Mouse (Mus musculus) MEL (cell line): ENCODE results near the gene Ispd. TPM values are rescaled to one million over a fixed set of nuclear protein-coding genes. Genes with fewer than 3 reads are reported as not detected.

Source experiments
- DNase-seq: peaks from one replicate; pipeline ENCODE4 v3.0.0; 2011; ENCODE audit warnings: low read depth, low spot score
- H3K27ac ChIP-seq: 2 replicates; pipeline ENCODE4 v1.5.1; 2012; ENCODE audit warnings: low read depth, mild to moderate bottlenecking, control low read depth, low read length, moderate library complexity; ENCODE audit not compliant: control insufficient read depth
- H3K27me3 ChIP-seq, 2 experiments: fragments of 150-350 bp in 1 of 2; sonication (generic) in 1 of 2; 2 replicates each; pipeline ENCODE4 v1.6.1; 2012; ENCODE audit warnings: low read length in 2 of 2, mild to moderate bottlenecking in 2 of 2, improper control_type of control experiment in 1 of 2, moderate library complexity in 1 of 2; ENCODE audit not compliant: insufficient read depth in 2 of 2, control insufficient read depth in 1 of 2
- H3K36me3 ChIP-seq, 2 experiments: 2 replicates each; pipeline ENCODE4 v1.6.1; 2012 to 2014; ENCODE audit warnings: low read length in 2 of 2, improper control_type of control experiment in 1 of 2, inconsistent platforms in 1 of 2, mild to moderate bottlenecking in 1 of 2; ENCODE audit not compliant: insufficient read depth in 2 of 2, control insufficient read depth in 1 of 2
- H3K4me1 ChIP-seq, 2 experiments: fragments of 150-350 bp in 1 of 2; sonication (generic) in 1 of 2; 2 replicates each; pipeline ENCODE4 v1.6.1; 2012; ENCODE audit warnings: low read length in 2 of 2, improper control_type of control experiment in 1 of 2, mild to moderate bottlenecking in 1 of 2; ENCODE audit not compliant: insufficient read depth in 2 of 2, control insufficient read depth in 1 of 2
- H3K4me3 ChIP-seq, 2 experiments: fragments of 150-350 bp in 1 of 2; sonication (generic) in 1 of 2; 2 replicates each; pipeline ENCODE4 v1.5.1; 2012; ENCODE audit warnings: low read depth in 2 of 2, low read length in 2 of 2, mild to moderate bottlenecking in 2 of 2, moderate library complexity in 2 of 2, control low read depth in 1 of 2, improper control_type of control experiment in 1 of 2; ENCODE audit not compliant: control insufficient read depth in 1 of 2, insufficient read depth in 1 of 2
- H3K79me2 ChIP-seq: 2 replicates; pipeline ENCODE4 v1.6.1; 2012; ENCODE audit warnings: mild to moderate bottlenecking, low read length, moderate library complexity; ENCODE audit not compliant: control insufficient read depth, poor library complexity, insufficient read depth
- H3K9ac ChIP-seq: 2 replicates; pipeline ENCODE4 v1.6.1; 2012; ENCODE audit warnings: low read depth, mild to moderate bottlenecking, control low read depth, low read length, moderate library complexity; ENCODE audit not compliant: control insufficient read depth, poor library complexity, severe bottlenecking
- H3K9me3 ChIP-seq: fragments of 150-350 bp; sonication (generic); replicated peaks from 2 replicates; pipeline ENCODE4 v1.6.1; 2012; ENCODE audit warnings: mild to moderate bottlenecking, low read length, improper control_type of control experiment, moderate library complexity; ENCODE audit not compliant: insufficient read depth
- CHD1 ChIP-seq: IDR thresholded peaks from 2 replicates; pipeline ENCODE4 v1.6.1; 2012; ENCODE audit warnings: low read depth, mild to moderate bottlenecking, inconsistent platforms, low read length, improper control_type of control experiment
- ELF1 ChIP-seq: IDR thresholded peaks from 2 replicates; pipeline ENCODE4 v1.6.1; 2014; ENCODE audit warnings: low read depth, mild to moderate bottlenecking, inconsistent platforms, low read length, improper control_type of control experiment, moderate library complexity
- EP300 ChIP-seq, 2 experiments: IDR thresholded peaks; 2 replicates each; pipeline ENCODE4 v1.6.1; 2011; ENCODE audit warnings: improper control_type of control experiment in 2 of 2, low read length in 2 of 2, low read depth in 1 of 2, mild to moderate bottlenecking in 1 of 2
- ETS1 ChIP-seq: IDR thresholded peaks from 2 replicates; pipeline ENCODE4 v1.6.1; 2012; ENCODE audit warnings: low read depth, mild to moderate bottlenecking, inconsistent platforms, low read length, improper control_type of control experiment, moderate library complexity
- GABPA ChIP-seq: IDR thresholded peaks from 2 replicates; pipeline ENCODE4 v1.6.1; 2012; ENCODE audit warnings: low read depth, mild to moderate bottlenecking, inconsistent platforms, low read length, improper control_type of control experiment, moderate library complexity
- HCFC1 ChIP-seq: IDR thresholded peaks from 2 replicates; pipeline ENCODE4 v1.6.1; 2012; ENCODE audit warnings: low read depth, mild to moderate bottlenecking, inconsistent platforms, low read length, improper control_type of control experiment, moderate library complexity
- JUND ChIP-seq: IDR thresholded peaks from 2 replicates; pipeline ENCODE4 v1.6.1; 2011; ENCODE audit warnings: low read depth, mild to moderate bottlenecking, improper control_type of control experiment, low read length
- MAFK ChIP-seq: IDR thresholded peaks from 2 replicates; pipeline ENCODE4 v1.6.1; 2011; ENCODE audit warnings: low read depth, mild to moderate bottlenecking, low read length, improper control_type of control experiment, borderline replicate concordance
- MAX ChIP-seq: IDR thresholded peaks from 2 replicates; pipeline ENCODE4 v1.6.1; 2011; ENCODE audit warnings: low read length, improper control_type of control experiment
- MYB ChIP-seq: IDR thresholded peaks from 2 replicates; pipeline ENCODE4 v1.6.1; 2011; ENCODE audit warnings: mild to moderate bottlenecking, low read depth, low read length, improper control_type of control experiment
- MYC ChIP-seq: IDR thresholded peaks from 2 replicates; pipeline ENCODE4 v1.6.1; 2011; ENCODE audit warnings: low read depth, mild to moderate bottlenecking, low read length, improper control_type of control experiment, moderate library complexity
- POLR2A ChIP-seq, 2 experiments: IDR thresholded peaks; 2 replicates each; pipeline ENCODE4 v1.6.1; 2011 to 2012; ENCODE audit warnings: low read length in 2 of 2, mild to moderate bottlenecking in 2 of 2, control low read depth in 1 of 2, improper control_type of control experiment in 1 of 2, low read depth in 1 of 2, moderate library complexity in 1 of 2; ENCODE audit not compliant: control insufficient read depth in 1 of 2, insufficient read depth in 1 of 2, poor library complexity in 1 of 2
- POLR2AphosphoS2 ChIP-seq: IDR thresholded peaks from 2 replicates; pipeline ENCODE4 v1.6.1; 2011; ENCODE audit warnings: low read length, improper control_type of control experiment
- POLR2AphosphoS5 ChIP-seq: IDR thresholded peaks from 2 replicates; pipeline ENCODE4 v1.6.1; 2012; ENCODE audit warnings: low read depth, borderline replicate concordance, mild to moderate bottlenecking, inconsistent platforms, low read length, moderate library complexity, mixed read lengths
- RAD21 ChIP-seq: IDR thresholded peaks from 2 replicates; pipeline ENCODE4 v1.6.1; 2011; ENCODE audit warnings: mild to moderate bottlenecking, low read depth, low read length, improper control_type of control experiment
- RCOR1 ChIP-seq: IDR thresholded peaks from 2 replicates; pipeline ENCODE4 v1.6.1; 2012; ENCODE audit warnings: low read depth, mild to moderate bottlenecking, inconsistent platforms, low read length, improper control_type of control experiment
- SIN3A ChIP-seq: IDR thresholded peaks from 2 replicates; pipeline ENCODE4 v1.6.1; 2012; ENCODE audit warnings: low read length, improper control_type of control experiment, inconsistent platforms
- SMC3 ChIP-seq: IDR thresholded peaks from 2 replicates; pipeline ENCODE4 v1.6.1; 2011; ENCODE audit warnings: low read depth, low read length, improper control_type of control experiment
- TBP ChIP-seq: IDR thresholded peaks from 2 replicates; pipeline ENCODE4 v1.8.0; 2011; ENCODE audit warnings: low read depth, low read length, improper control_type of control experiment
- USF1 ChIP-seq: IDR thresholded peaks from 2 replicates; pipeline ENCODE4 v1.6.1; 2014; ENCODE audit warnings: low read depth, mild to moderate bottlenecking, inconsistent platforms, low read length, improper control_type of control experiment, moderate library complexity
- ZC3H11A ChIP-seq: IDR thresholded peaks from 2 replicates; pipeline ENCODE4 v1.6.1; 2012; ENCODE audit warnings: low read depth, mild to moderate bottlenecking, inconsistent platforms, low read length, improper control_type of control experiment
- ZKSCAN1 ChIP-seq: IDR thresholded peaks from 2 replicates; pipeline ENCODE4 v1.6.1; 2012; ENCODE audit warnings: low read depth, mild to moderate bottlenecking, inconsistent platforms, low read length, improper control_type of control experiment, moderate library complexity
- ZMIZ1 ChIP-seq: IDR thresholded peaks from 2 replicates; pipeline ENCODE4 v1.6.1; 2012; ENCODE audit warnings: low read depth, mild to moderate bottlenecking, inconsistent platforms, low read length, improper control_type of control experiment, moderate library complexity
- polyA plus RNA-seq, 2 experiments: library from polyadenylated mRNA; stranded (reverse) in 1 of 2; unstranded in 1 of 2; fragments of >175 nt in 1 of 2; fragments of >200 nt in 1 of 2; gene quantifications; 2 replicates each; pipeline versions ENCODE4 v1.2.1 to v1.2.4; 2012; ENCODE audit warnings: low replicate concordance in 2 of 2, low read depth in 1 of 2; ENCODE audit not compliant: insufficient read length in 2 of 2, insufficient read depth in 1 of 2, missing spikeins in 1 of 2
- total RNA-seq: library from RNA; depleted of rRNA; stranded (reverse); fragments of 300-350 nt; gene quantifications from 2 replicates; pipeline ENCODE4 v1.2.3, GENCODE M21; 2012

The Ispd gene
- total and polyA plus RNA-seq, 3 experiments, result 2.4 to 54.1 (median 2.8) TPM

DNA sequence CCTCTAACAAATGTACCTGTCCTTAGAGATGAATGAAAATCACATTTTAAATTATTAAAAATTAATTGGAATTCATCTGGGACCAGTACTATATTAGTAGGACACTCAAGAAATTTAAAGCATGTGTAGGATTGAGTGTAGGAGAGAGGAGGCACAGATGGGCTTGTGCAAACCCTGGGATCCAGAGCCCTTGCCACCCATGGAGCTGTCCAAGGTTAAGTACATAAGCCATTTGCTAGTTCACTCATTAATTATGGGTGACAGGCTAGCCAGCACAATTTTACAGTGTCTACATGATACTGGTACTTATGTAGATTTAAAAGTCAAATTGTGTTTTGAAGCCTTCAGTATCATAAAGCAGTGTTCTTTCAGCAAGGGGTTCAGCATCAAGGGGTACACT, 164.1 kb downstream of the Ispd start:
- DNase-seq, result peak; percentile 44
- H3K4me1 ChIP-seq, result no peaks in the 10 kb centered on the region
- no peak overlapping the region for H3K4me3 ChIP-seq
- H3K9ac ChIP-seq, result no peak overlapping the region
- no peaks in the 10 kb centered on the region for H3K79me2 ChIP-seq
- H3K36me3 ChIP-seq, result no peaks in the 10 kb centered on the region
- TF ChIP-seq HCFC1 (no peak), ZMIZ1 (no peak), POLR2AphosphoS2 (no peak), USF1 (no peak), MAFK (no peak), MAX (no peak), RCOR1 (no peak), ETS1 (no peak), GABPA (no peak), POLR2A (IDR thresholded peaks at IDR 0.05; ENCODE audit: control insufficient read depth in 1 of 2, insufficient read depth in 1 of 2, low read depth in 1 of 2, low read length in 2 of 2, poor library complexity in 1 of 2) (no peak), RAD21 (no peak)
- H3K9me3 ChIP-seq, result no peaks in the 10 kb centered on the region
- no peaks in the 10 kb centered on the region for H3K27me3 ChIP-seq
- H3K27ac ChIP-seq, result no peak overlapping the region

DNA sequence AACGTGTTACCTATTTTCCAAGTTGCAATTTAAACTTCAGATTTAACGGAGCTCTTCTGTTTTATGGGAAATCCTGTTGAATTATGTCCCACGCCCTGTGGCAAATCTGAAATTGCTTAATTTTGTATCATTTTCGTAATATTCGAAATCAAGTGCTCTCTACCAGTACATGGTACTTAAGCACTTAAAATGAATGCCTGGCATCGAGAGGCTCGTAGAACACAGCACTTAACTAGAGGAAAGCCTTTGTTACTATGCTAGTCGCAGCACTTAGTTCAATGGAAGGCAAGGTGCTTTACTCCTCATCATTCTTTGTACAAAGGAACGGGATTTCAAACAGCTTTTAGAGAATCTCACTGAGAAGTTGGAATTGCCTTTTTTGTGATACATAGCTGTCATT, 168.2 kb downstream of the Ispd start:
- no peak for DNase-seq
- TF ChIP-seq SMC3 (no peak), SIN3A (no peak), RAD21 (no peak), POLR2A (IDR thresholded peaks at IDR 0.05; ENCODE audit: control insufficient read depth in 1 of 2, insufficient read depth in 1 of 2, low read depth in 1 of 2, low read length in 2 of 2, poor library complexity in 1 of 2) (no peak), ZKSCAN1 (no peak), POLR2AphosphoS2 (no peak), ZMIZ1 (no peak), MAFK (no peak), HCFC1 (no peak), JUND (no peak), MYC (no peak), TBP (no peak), ZC3H11A (no peak), CHD1 (no peak), MYB (no peak), ELF1 (no peak), POLR2AphosphoS5 (no peak), EP300 (IDR thresholded peaks at IDR 0.05; ENCODE audit: low read depth in 1 of 2, low read length in 2 of 2) (no peak)
- Histone ChIP-seq H3K4me1 (no peaks in the 10 kb centered on the region), H3K4me3 (no peak overlapping the region), H3K9ac (no peak overlapping the region), H3K9me3 (no peaks in the 10 kb centered on the region), H3K79me2 (no peaks in the 10 kb centered on the region), H3K27ac (no peak overlapping the region), H3K36me3 (no peaks in the 10 kb centered on the region), H3K27me3 (no peaks in the 10 kb centered on the region)
